Mouse (Mus musculus): ENCODE data around the gene Vmn1r52.
"Not testable (repeated sequence)": the region's sequence is repeated elsewhere in the genome, so short reads cannot be mapped to it uniquely, and the experiment has no call there.

Vmn1r52 gene

GRCm38 (mm10) chr6:90174508-90174907, at the start of gene Vmn1r52:
Gene Vmn1r52 (plus strand): TSS chr6:90174808.
- no peak for DNase-seq (ENCODE audit: extremely low spot score)

DNA sequence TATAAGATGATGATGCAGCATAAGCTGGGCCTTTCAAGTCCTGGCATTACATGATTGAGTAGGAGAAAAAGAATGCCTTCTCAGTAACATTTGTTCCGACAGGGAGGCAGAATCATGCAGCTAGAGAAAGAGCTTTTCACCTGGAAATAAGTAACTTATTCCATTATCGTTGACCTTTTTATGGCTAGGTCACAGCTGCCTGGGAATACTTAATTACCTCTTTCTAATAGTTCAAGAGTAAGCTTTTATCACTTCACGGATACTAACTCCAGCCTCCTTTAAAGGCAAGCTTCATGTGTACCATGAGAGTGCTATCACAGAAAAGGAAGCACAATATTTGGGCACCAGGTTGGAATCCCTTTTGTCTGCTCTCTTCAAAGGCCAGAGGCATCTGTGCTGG, 14.5 kb upstream of the Vmn1r52 start:
- no peak for DNase-seq (ENCODE audit: extremely low spot score)

GRCm38 (mm10) chr6:90202493-90202892, 27.9 kb downstream of the Vmn1r52 start, which contains the start of gene V1ra8:
Gene V1ra8 (plus strand): TSS chr6:90202793.
- not testable (repeated sequence) for DNase-seq (ENCODE audit: extremely low spot score)

- no peak for DNase-seq (ENCODE audit: extremely low spot score)
Observed at GRCm38 (mm10) chr6:90224338-90224737, 49.7 kb downstream of the Vmn1r52 start, which contains the start of gene Vmn1r53. Gene Vmn1r53 (minus strand): TSS chr6:90224438.

Data from embryo, embryonic 9.5 days (tissue).